Mouse (Mus musculus) liver, embryonic 13.5 days (tissue): ENCODE data around the gene Brwd1. TPM values are rescaled to one million over a fixed set of nuclear protein-coding genes. Genes with fewer than 3 reads are reported as not detected.
"Not testable (repeated sequence)": the region's sequence is repeated elsewhere in the genome, so short reads cannot be mapped to it uniquely, and the experiment has no call there.

ENCODE experiments used
- ATAC-seq: fragments of 200-750 bp; cut with Nextera tagmentation; 2 replicates; pipeline ENCODE4 v1.8.0; 2017; ENCODE audit warnings: low read depth, mild to moderate bottlenecking, moderate number of reproducible peaks, moderate library complexity
- DNase-seq: peaks from one replicate; pipeline ENCODE4 v3.0.0; 2022
- H3K27ac ChIP-seq: fragments of 300-500 bp; sonication (generic); 2 replicates; pipeline ENCODE4 v1.5.1; 2015; ENCODE audit warnings: moderate library complexity, mild to moderate bottlenecking, inconsistent platforms
- H3K27me3 ChIP-seq: fragments of 300-500 bp; sonication (generic); 2 replicates; pipeline ENCODE4 v1.6.1; 2015; ENCODE audit warnings: mild to moderate bottlenecking, inconsistent platforms
- H3K36me3 ChIP-seq: fragments of 300-500 bp; sonication (generic); 2 replicates; pipeline ENCODE4 v1.6.1; 2015; ENCODE audit warnings: mild to moderate bottlenecking, inconsistent platforms
- H3K4me1 ChIP-seq: fragments of 300-500 bp; sonication (generic); replicated peaks from 2 replicates; pipeline ENCODE4 v1.6.1; 2015; ENCODE audit warnings: inconsistent platforms
- H3K4me2 ChIP-seq: fragments of 300-500 bp; sonication (generic); 2 replicates; pipeline ENCODE4 v1.6.1; 2015; ENCODE audit warnings: inconsistent platforms, mild to moderate bottlenecking, moderate library complexity
- H3K4me3 ChIP-seq: fragments of 300-500 bp; sonication (generic); replicated peaks from 2 replicates; pipeline ENCODE4 v1.5.1; 2015; ENCODE audit warnings: mild to moderate bottlenecking, inconsistent platforms
- H3K9ac ChIP-seq: fragments of 300-500 bp; sonication (generic); 2 replicates; pipeline ENCODE4 v1.6.1; 2015; ENCODE audit warnings: mild to moderate bottlenecking, inconsistent platforms
- H3K9me3 ChIP-seq: fragments of 300-500 bp; sonication (generic); replicated peaks from 2 replicates; pipeline ENCODE4 v1.6.1; 2016; ENCODE audit warnings: inconsistent platforms
- WGBS: fragments of 180-500 bp; shearing (Covaris S2); methylation state at CpG from one replicate; pipeline ENCODE4 v1.1.7; 2015; ENCODE audit not compliant: insufficient replicate concordance; 5-methylcytosine and 5-hydroxymethylcytosine counted together
- polyA plus RNA-seq: library from polyadenylated mRNA; unstranded; fragments of >200 nt; fragmentation: Nextera tagmentation; extraction: Ambion mirVana; gene quantifications from 2 replicates; pipeline ENCODE4 v1.2.1, GENCODE M21; 2015

The Brwd1 gene
- polyA plus RNA-seq, 1 experiment from 2014 or later = 16.2 TPM

DNA sequence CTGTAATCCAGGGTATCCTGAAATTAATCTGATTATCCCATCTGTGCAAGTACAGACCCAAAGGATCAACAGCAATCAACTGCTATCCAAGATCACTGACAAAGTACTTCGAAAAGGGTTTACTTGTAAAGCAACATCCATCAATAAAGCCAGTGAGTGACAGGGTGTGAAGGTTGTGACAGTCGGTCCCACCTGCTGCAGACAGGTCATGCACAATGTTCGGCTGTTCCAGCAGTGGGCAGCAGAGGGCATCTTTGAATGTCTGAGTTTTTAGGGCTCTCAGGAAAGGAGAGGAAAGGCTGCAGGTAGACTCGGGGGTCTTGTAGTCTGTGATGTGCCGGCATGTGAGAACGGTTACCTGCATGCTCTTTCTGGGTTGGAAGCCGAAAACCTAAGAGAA, 98.7 kb downstream of the Brwd1 start:
- no peaks in the 10 kb centered on the region for H3K4me1 ChIP-seq
- no peak for ATAC-seq
- peaks cover 62% of the 10 kb centered on the region for H3K36me3 ChIP-seq
- no peaks in the 10 kb centered on the region for H3K9me3 ChIP-seq
- no peak for DNase-seq
- H3K4me2 ChIP-seq = no peak overlapping the region
- H3K4me3 ChIP-seq = no peak overlapping the region
- no peak overlapping the region for H3K27ac ChIP-seq
- H3K9ac ChIP-seq = no peak overlapping the region
- WGBS = 82% methylated on average over 7 of the region's 7 CpGs
- H3K27me3 ChIP-seq = no peaks in the 10 kb centered on the region

- H3K4me1 ChIP-seq = no peaks in the 10 kb centered on the region
- no peak overlapping the region for H3K27ac ChIP-seq
- WGBS = 64% methylated on average over 2 of the region's 2 CpGs
- H3K9ac ChIP-seq = no peak overlapping the region
- ATAC-seq = no peak
- H3K4me2 ChIP-seq = no peak overlapping the region
- H3K27me3 ChIP-seq = no peaks in the 10 kb centered on the region
- DNase-seq = no peak
- H3K9me3 ChIP-seq = no peaks in the 10 kb centered on the region
- H3K36me3 ChIP-seq = no peaks in the 10 kb centered on the region
- H3K4me3 ChIP-seq = no peak overlapping the region
These were observed 111.5 kb downstream of the Brwd1 start for GRCm38 (mm10) chr16:95970841-95971240.

DNA sequence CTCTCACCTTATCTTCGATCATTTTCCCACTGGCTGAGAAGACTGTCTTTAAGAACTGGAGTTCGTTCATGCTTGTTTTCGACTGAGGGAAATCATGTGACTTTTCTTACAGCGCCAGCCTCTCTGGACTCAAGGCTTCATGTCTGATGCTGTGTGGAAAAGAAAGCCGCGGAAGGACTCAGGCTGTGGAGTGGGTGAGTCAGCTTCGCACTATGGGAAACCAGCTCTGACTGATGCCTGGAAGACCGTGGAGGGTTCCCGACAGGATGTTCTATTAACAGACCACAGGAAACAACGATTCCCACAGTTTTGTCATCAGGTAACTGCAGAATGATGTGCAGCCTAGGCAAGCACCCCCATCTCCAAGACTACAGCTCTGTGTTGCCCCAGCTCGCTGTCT, 114.9 kb downstream of the Brwd1 start:
- no peak for ATAC-seq
- H3K4me2 ChIP-seq = no peak overlapping the region
- DNase-seq = no peak
- no peak overlapping the region for H3K27ac ChIP-seq
- H3K4me1 ChIP-seq = no peaks in the 10 kb centered on the region
- no peak overlapping the region for H3K4me3 ChIP-seq
- H3K9me3 ChIP-seq = no peaks in the 10 kb centered on the region
- WGBS = 45% methylated on average over 11 of the region's 11 CpGs
- no peaks in the 10 kb centered on the region for H3K36me3 ChIP-seq
- no peak overlapping the region for H3K9ac ChIP-seq
- H3K27me3 ChIP-seq = no peaks in the 10 kb centered on the region

DNA sequence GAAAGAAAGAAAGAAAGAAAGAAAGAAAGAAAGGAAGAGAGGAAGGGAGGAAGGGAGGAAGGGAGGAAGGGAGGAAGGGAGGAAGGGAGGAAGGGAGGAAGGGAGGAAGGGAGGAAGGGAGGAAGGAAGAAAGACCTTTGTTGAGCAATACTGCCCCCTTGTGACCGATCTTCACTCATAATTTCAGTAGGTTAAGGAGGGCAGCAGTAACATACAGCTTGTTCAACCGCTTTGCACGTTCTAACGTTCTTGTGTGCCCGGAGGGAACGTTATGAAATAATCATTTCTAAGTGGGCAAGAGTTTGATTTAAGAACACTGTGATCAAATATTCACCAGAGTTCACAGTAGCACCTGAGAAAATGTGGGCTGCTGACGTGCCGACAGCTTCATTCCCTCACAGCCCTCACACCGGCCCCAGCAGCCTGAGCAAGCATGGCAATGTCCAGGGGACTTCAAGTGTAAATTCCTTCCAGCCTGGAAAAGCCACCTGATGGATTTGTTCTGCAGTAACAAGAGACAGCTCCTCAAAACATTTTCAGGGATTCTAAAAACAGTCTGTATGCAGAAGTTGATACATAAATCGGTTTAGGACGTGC, 117.8 kb downstream of the Brwd1 start:
- no peak for ATAC-seq
- Histone ChIP-seq H3K4me3 (no peak overlapping the region), H3K36me3 (no peaks in the 10 kb centered on the region), H3K9me3 (no peaks in the 10 kb centered on the region), H3K27me3 (no peaks in the 10 kb centered on the region), H3K9ac (no peak overlapping the region), H3K4me1 (no peaks in the 10 kb centered on the region), H3K4me2 (no peak overlapping the region), H3K27ac (no peak overlapping the region)
- DNase-seq = no peak
- 46% methylated on average over 11 of the region's 11 CpGs for WGBS

- H3K36me3 ChIP-seq, H3K4me3 ChIP-seq, H3K4me2 ChIP-seq, H3K9ac ChIP-seq, H3K27ac ChIP-seq, H3K27me3 ChIP-seq, ATAC-seq, DNase-seq, H3K4me1 ChIP-seq, H3K9me3 ChIP-seq: not testable (repeated sequence)
- 43% methylated on average over 1 of the region's 1 CpGs for WGBS
These were observed 120.8 kb downstream of the Brwd1 start for GRCm38 (mm10) chr16:95961484-95961883.

GRCm38 (mm10) chr16:95960689-95961088, 121.6 kb downstream of the Brwd1 start:
- H3K4me1 ChIP-seq, H3K4me2 ChIP-seq, H3K4me3 ChIP-seq, DNase-seq, ATAC-seq, H3K9ac ChIP-seq, H3K27ac ChIP-seq, H3K9me3 ChIP-seq, H3K27me3 ChIP-seq, H3K36me3 ChIP-seq: not testable (repeated sequence)
- 73% methylated on average over 2 of the region's 2 CpGs for WGBS

GRCm38 (mm10) chr16:95958080-95958479, 124.2 kb downstream of the Brwd1 start:
- DNase-seq (no peak), ATAC-seq (no peak)
- Histone ChIP-seq H3K4me2 (no peak overlapping the region), H3K27me3 (no peaks in the 10 kb centered on the region), H3K27ac (no peak overlapping the region), H3K36me3 (no peaks in the 10 kb centered on the region), H3K4me1 (no peaks in the 10 kb centered on the region), H3K9ac (no peak overlapping the region), H3K4me3 (no peak overlapping the region), H3K9me3 (no peaks in the 10 kb centered on the region)
- 73% methylated on average over 8 of the region's 8 CpGs for WGBS

DNA sequence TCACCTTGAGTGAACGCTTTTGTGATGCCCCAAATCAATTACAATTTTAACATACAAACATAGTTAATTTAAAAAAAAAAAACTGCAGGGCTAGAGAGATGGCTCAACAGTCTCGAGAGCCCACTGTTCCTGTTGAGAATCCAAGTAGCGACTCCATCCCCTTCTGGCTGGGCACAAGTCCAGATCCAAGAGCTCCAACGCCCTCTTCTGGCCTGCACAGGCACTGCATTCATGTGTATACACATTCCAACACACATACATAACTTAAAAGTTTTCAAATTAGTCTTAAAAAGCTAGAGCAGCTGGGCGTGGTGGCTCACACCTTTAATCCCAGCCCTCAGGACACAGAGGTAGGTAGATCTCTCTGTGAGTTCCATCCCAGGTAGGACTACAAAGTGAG, 125.7 kb downstream of the Brwd1 start:
- Histone ChIP-seq H3K36me3 (no peaks in the 10 kb centered on the region), H3K4me3 (no peak overlapping the region), H3K4me2 (no peak overlapping the region), H3K27me3 (no peaks in the 10 kb centered on the region), H3K9me3 (no peaks in the 10 kb centered on the region), H3K27ac (no peak overlapping the region), H3K9ac (no peak overlapping the region), H3K4me1 (no peaks in the 10 kb centered on the region)
- 44% methylated on average over 5 of the region's 5 CpGs for WGBS
- ATAC-seq (no peak), DNase-seq (no peak)

GRCm38 (mm10) chr16:95955716-95956346, 126.5 kb downstream of the Brwd1 start:
- no peak overlapping the region for H3K4me3 ChIP-seq
- no peaks in the 10 kb centered on the region for H3K9me3 ChIP-seq
- DNase-seq (no peak), ATAC-seq (no peak)
- no peak overlapping the region for H3K9ac ChIP-seq
- no peak overlapping the region for H3K27ac ChIP-seq
- no peaks in the 10 kb centered on the region for H3K27me3 ChIP-seq
- no peaks in the 10 kb centered on the region for H3K4me1 ChIP-seq
- no peak overlapping the region for H3K4me2 ChIP-seq
- H3K36me3 ChIP-seq = no peaks in the 10 kb centered on the region
- 42% methylated on average over 5 of the region's 5 CpGs for WGBS

DNA sequence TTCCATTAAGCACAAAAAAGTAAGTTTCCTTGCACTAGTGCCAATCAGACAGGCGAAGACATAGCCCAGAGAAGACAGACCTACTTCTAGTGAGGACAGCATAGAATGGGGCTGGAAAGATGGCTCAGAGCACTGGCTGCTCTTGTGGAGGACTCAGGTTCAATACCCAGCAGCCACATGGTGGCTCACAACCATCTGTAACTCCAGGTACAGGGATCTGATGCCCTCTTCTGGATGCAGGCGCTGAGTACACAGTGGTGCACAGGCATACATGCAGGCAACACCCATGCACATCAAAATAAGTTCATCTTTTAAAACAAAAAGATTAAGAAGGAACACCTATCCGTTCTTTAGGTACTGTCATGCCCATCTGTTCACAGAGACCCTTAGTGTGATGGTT, 128.0 kb downstream of the Brwd1 start:
- H3K36me3 ChIP-seq = no peaks in the 10 kb centered on the region
- WGBS = 58% methylated on average over 3 of the region's 3 CpGs
- no peaks in the 10 kb centered on the region for H3K27me3 ChIP-seq
- H3K9ac ChIP-seq = no peak overlapping the region
- H3K4me2 ChIP-seq = no peak overlapping the region
- H3K9me3 ChIP-seq = no peaks in the 10 kb centered on the region
- DNase-seq (no peak), ATAC-seq (no peak)
- no peak overlapping the region for H3K27ac ChIP-seq
- H3K4me3 ChIP-seq = no peak overlapping the region
- no peaks in the 10 kb centered on the region for H3K4me1 ChIP-seq

GRCm38 (mm10) chr16:95953159-95953650, 129.1 kb downstream of the Brwd1 start:
- no peaks in the 10 kb centered on the region for H3K4me1 ChIP-seq
- H3K27ac ChIP-seq = no peak overlapping the region
- H3K36me3 ChIP-seq = no peaks in the 10 kb centered on the region
- WGBS = 67% methylated on average over 4 of the region's 4 CpGs
- no peaks in the 10 kb centered on the region for H3K9me3 ChIP-seq
- no peaks in the 10 kb centered on the region for H3K27me3 ChIP-seq
- H3K4me2 ChIP-seq = no peak overlapping the region
- DNase-seq (no peak), ATAC-seq (no peak)
- H3K4me3 ChIP-seq = no peak overlapping the region
- H3K9ac ChIP-seq = no peak overlapping the region

DNA sequence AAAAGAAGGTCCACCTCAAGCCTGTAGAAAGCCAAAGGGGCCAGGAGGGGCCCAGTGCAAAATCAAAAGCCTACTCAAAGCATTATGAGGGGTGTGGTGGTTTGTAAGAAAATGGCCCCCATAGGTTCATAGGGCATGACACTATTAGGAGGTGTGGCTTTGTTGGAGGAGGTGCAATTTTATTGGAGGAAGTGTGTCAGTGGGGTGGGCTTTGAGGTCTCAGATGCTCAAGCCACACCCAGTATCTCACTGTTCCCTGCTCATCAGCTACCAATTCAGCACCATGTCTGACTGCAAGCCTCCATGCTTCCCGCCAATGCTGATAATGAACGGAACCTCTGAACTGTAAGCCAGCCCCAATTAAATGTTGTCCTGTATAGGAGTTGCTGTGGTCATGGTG, 130.9 kb downstream of the Brwd1 start:
- Histone ChIP-seq H3K4me2 (no peak overlapping the region), H3K4me3 (no peak overlapping the region), H3K9me3 (no peaks in the 10 kb centered on the region), H3K27me3 (no peaks in the 10 kb centered on the region), H3K4me1 (no peaks in the 10 kb centered on the region), H3K9ac (no peak overlapping the region), H3K36me3 (no peaks in the 10 kb centered on the region), H3K27ac (no peak overlapping the region)
- ATAC-seq (no peak), DNase-seq (no peak)
- WGBS = 79% methylated on average over 2 of the region's 2 CpGs
